Mouse (Mus musculus) thymus, postnatal 10 days (tissue): ENCODE measurements around the gene Ush1g.

ENCODE experiments used
- DNase-seq, 2 experiments: peaks; one replicate each; pipeline ENCODE4 v3.0.0; 2021; ENCODE audit warnings: low spot score in 2 of 2

Gene Ush1g

GRCm38 (mm10) chr11:115289885-115290284 lies 32.0 kb downstream of the Ush1g start:
- no peak for DNase-seq

GRCm38 (mm10) chr11:115288305-115288704 lies 33.5 kb downstream of the Ush1g start:
- DNase-seq = no peak

GRCm38 (mm10) chr11:115287386-115287785 lies 34.5 kb downstream of the Ush1g start:
- no peak for DNase-seq

GRCm38 (mm10) chr11:115286201-115286993 lies 35.4 kb downstream of the Ush1g start:
- DNase-seq = no peak

GRCm38 (mm10) chr11:115285282-115285681 lies 36.6 kb downstream of the Ush1g start:
- no peak for DNase-seq

- DNase-seq = no peak
Observed at GRCm38 (mm10) chr11:115283891-115284620, 37.8 kb downstream of the Ush1g start.

GRCm38 (mm10) chr11:115283486-115283765 lies 38.4 kb downstream of the Ush1g start:
- DNase-seq = no peak

- no peak for DNase-seq
Observed at GRCm38 (mm10) chr11:115282723-115283485, 38.9 kb downstream of the Ush1g start.

- DNase-seq = no peak
Observed at GRCm38 (mm10) chr11:115282295-115282694, 39.5 kb downstream of the Ush1g start.

- no peak for DNase-seq
Observed at GRCm38 (mm10) chr11:115279726-115280125, 42.1 kb downstream of the Ush1g start.

- no peak for DNase-seq
Observed at GRCm38 (mm10) chr11:115278176-115278575, 43.7 kb downstream of the Ush1g start.

GRCm38 (mm10) chr11:115277604-115277975 lies 44.3 kb downstream of the Ush1g start:
- DNase-seq = no peak

GRCm38 (mm10) chr11:115276780-115277603 lies 44.8 kb downstream of the Ush1g start, which contains the start of gene Fdxr:
Gene Fdxr (minus strand): TSS chr11:115277050.
- DNase-seq = peak; percentile 98

GRCm38 (mm10) chr11:115275954-115276353 lies 45.9 kb downstream of the Ush1g start:
- DNase-seq = no peak

- no peak for DNase-seq
Observed at GRCm38 (mm10) chr11:115275509-115275908, 46.3 kb downstream of the Ush1g start.

GRCm38 (mm10) chr11:115274771-115275170 lies 47.1 kb downstream of the Ush1g start:
- DNase-seq = no peak

GRCm38 (mm10) chr11:115274178-115274577 lies 47.7 kb downstream of the Ush1g start:
- no peak for DNase-seq

- no peak for DNase-seq
Observed at GRCm38 (mm10) chr11:115273735-115274134, 48.1 kb downstream of the Ush1g start.

- DNase-seq = no peak
Observed at GRCm38 (mm10) chr11:115272894-115273498, 48.8 kb downstream of the Ush1g start.

- no peak for DNase-seq
Observed at GRCm38 (mm10) chr11:115271481-115271880, 50.4 kb downstream of the Ush1g start.

GRCm38 (mm10) chr11:115271052-115271451 lies 50.8 kb downstream of the Ush1g start:
- no peak for DNase-seq
